Mouse (Mus musculus) G1E (cell line): Measurements from ENCODE around the gene 2210407C18Rik.

Experiments
- CTCF ChIP-seq: IDR thresholded peaks from 2 replicates; pipeline ENCODE4 v1.5.1; 2012; ENCODE audit warnings: low read depth, low read length, inconsistent platforms, mixed read lengths
- GATA1 ChIP-seq: IDR thresholded peaks from 2 replicates; pipeline ENCODE4 v1.6.1; 2012; ENCODE audit warnings: borderline replicate concordance, low read length, inconsistent platforms, mixed read lengths
- GATA2 ChIP-seq: IDR thresholded peaks from 2 replicates; pipeline ENCODE4 v1.6.1; 2012; ENCODE audit warnings: low read depth, low read length, inconsistent platforms, borderline replicate concordance

- no peak for TF ChIP-seq CTCF
- no peak for TF ChIP-seq GATA2
- TF ChIP-seq GATA1: no peak
These were observed 22.4 kb upstream of the 2210407C18Rik start for GRCm38 (mm10) chr11:58638176-58638701.
